Mouse (Mus musculus) limb, embryonic 14.5 days (tissue): ENCODE results near the gene Ptges2. TPM values are rescaled to one million over a fixed set of nuclear protein-coding genes. Genes with fewer than 3 reads are reported as not detected.

Experiments
- ATAC-seq: fragments of 200-750 bp; cut with Nextera tagmentation; 2 replicates; pipeline ENCODE4 v1.8.0; 2017; ENCODE audit warnings: low read depth, moderate number of reproducible peaks, moderate TSS enrichment; ENCODE audit not compliant: low FRiP score
- DNase-seq: peaks from one replicate; pipeline ENCODE4 v3.0.0-alpha.2; 2015; ENCODE audit warnings: low spot score
- H3K27ac ChIP-seq: fragments of 300-500 bp; sonication (generic); replicated peaks from 2 replicates; pipeline ENCODE4 v1.5.1; 2014; ENCODE audit warnings: low read depth, mild to moderate bottlenecking, low read length, moderate library complexity, mixed read lengths
- H3K27me3 ChIP-seq: fragments of 300-500 bp; sonication (generic); 2 replicates; pipeline ENCODE4 v1.6.1; 2014; ENCODE audit warnings: low read length, mixed read lengths; ENCODE audit not compliant: control insufficient read depth, insufficient read depth
- H3K36me3 ChIP-seq: fragments of 300-500 bp; sonication (generic); 2 replicates; pipeline ENCODE4 v1.6.1; 2014; ENCODE audit warnings: mild to moderate bottlenecking, low read length, moderate library complexity, mixed read lengths; ENCODE audit not compliant: control insufficient read depth, insufficient read depth
- H3K4me1 ChIP-seq: fragments of 300-500 bp; sonication (generic); 2 replicates; pipeline ENCODE4 v1.6.1; 2014; ENCODE audit warnings: antibody characterized with exemption, low read length, mixed read lengths; ENCODE audit not compliant: control insufficient read depth, insufficient read depth
- H3K4me2 ChIP-seq: fragments of 300-500 bp; sonication (generic); replicated peaks from 2 replicates; pipeline ENCODE4 v1.6.1; 2014; ENCODE audit warnings: low read depth, mild to moderate bottlenecking, low read length, moderate library complexity; ENCODE audit not compliant: severe bottlenecking
- H3K4me3 ChIP-seq: fragments of 300-500 bp; sonication (generic); replicated peaks from 2 replicates; pipeline ENCODE4 v1.5.1; 2014; ENCODE audit warnings: low read length
- H3K9ac ChIP-seq: fragments of 300-500 bp; sonication (generic); 2 replicates; pipeline ENCODE4 v1.6.1; 2014; ENCODE audit warnings: mild to moderate bottlenecking, low read depth, low read length, moderate library complexity; ENCODE audit not compliant: severe bottlenecking
- H3K9me3 ChIP-seq: fragments of 300-500 bp; sonication (generic); 2 replicates; pipeline ENCODE4 v1.6.1; 2016; ENCODE audit warnings: low read length; ENCODE audit not compliant: control insufficient read depth
- POLR2A ChIP-seq: fragments of 200-500 bp; IDR thresholded peaks from 2 replicates; pipeline ENCODE4 v1.8.0; 2012; ENCODE audit warnings: inconsistent platforms, mild to moderate bottlenecking, moderate library complexity, borderline replicate concordance; ENCODE audit not compliant: insufficient read depth, insufficient read length; ENCODE audit errors: extremely low read depth
- WGBS: fragments of 180-500 bp; shearing (Covaris S2); extraction: QIAGEN DNeasy Blood & Tissue Kit; methylation state at CpG from one replicate; pipeline ENCODE4 v1.1.7; 2014; 5-methylcytosine and 5-hydroxymethylcytosine counted together
- polyA plus RNA-seq, 2 experiments: library from polyadenylated mRNA; depleted of rRNA in 1 of 2; stranded (reverse) in 1 of 2; unstranded in 1 of 2; fragments of >200 nt; fragmentation: Nextera tagmentation in 1 of 2; extraction: Ambion mirVana in 1 of 2; gene quantifications; 2 replicates each; pipeline versions ENCODE4 v1.2.1 to v1.2.3; 2012 to 2014

Ptges2 gene
- polyA plus RNA-seq, 2 experiments: 26.5 to 29.3 TPM

- no peak for DNase-seq
- Histone ChIP-seq H3K9me3 (no peaks in the 10 kb centered on the region), H3K4me2 (no peak overlapping the region), H3K27me3 (no peaks in the 10 kb centered on the region), H3K36me3 (peaks cover 22% of the 10 kb centered on the region), H3K27ac (no peak overlapping the region), H3K4me1 (peaks cover 7% of the 10 kb centered on the region), H3K4me3 (no peak overlapping the region), H3K9ac (no peak overlapping the region)
- TF ChIP-seq POLR2A: no peak
- 85% methylated on average over 2 of the region's 2 CpGs for WGBS
- ATAC-seq: no peak
These were observed 13.0 kb upstream of the Ptges2 start for GRCm38 (mm10) chr2:32382689-32383088.

DNA sequence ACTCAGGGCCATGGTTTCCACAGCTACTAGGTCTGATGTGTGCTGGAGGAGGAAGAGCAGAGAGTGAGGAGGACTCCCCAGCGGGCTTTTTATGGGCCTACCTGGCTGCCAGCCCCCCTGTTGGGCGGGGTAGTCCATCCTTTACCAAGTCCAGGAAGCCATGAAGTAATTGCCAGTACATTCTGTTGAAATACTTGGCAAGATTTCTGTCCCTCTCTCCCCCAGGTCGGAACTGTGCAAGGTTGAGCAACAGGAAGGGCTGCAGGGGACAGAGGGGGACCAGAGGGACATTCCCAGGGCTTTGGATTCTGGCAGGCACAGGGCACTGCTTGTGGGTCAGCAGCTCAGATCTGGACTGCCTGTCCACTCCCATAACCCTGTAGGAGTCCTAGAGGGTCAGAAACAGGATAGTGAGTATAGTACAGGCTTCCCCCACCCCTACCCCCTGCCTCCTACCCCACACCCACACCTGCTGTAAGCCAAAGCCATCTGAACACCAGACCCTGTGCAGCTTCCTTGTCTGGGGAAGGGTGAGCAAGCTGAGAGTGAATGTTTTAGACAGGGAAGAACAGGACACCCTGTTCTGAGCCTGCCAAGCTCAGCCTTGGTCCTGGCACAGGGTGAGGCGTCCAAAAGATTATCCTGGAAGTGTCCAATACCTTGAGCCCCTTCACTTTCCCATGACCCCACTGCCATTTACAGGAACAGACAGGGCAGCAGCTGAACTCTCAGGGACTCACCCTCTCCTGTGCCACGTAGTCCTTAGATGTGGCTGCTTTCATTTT is 7.8 kb upstream of the Ptges2 start, which contains the start of gene Lcn2:
TSS of gene Lcn2 (minus strand) at position 547 of the 785 bp plus-strand sequence.
- H3K4me2 ChIP-seq: no peak within 1 kb of the TSS

GRCm38 (mm10) chr2:32389157-32389556 is 6.5 kb upstream of the Ptges2 start:
- ATAC-seq (no peak), DNase-seq (no peak)
- Histone ChIP-seq H3K9ac (no peak overlapping the region), H3K4me3 (no peak overlapping the region), H3K27me3 (no peaks in the 10 kb centered on the region), H3K36me3 (no peaks in the 10 kb centered on the region), H3K4me2 (no peak overlapping the region), H3K27ac (no peak overlapping the region), H3K9me3 (no peaks in the 10 kb centered on the region), H3K4me1 (no peaks in the 10 kb centered on the region)
- WGBS: 79% methylated on average over 2 of the region's 2 CpGs
- no peak for TF ChIP-seq POLR2A

More for the DNA sequence above, 7.8 kb upstream of the Ptges2 start, which contains the start of gene Lcn2:
- H3K9ac ChIP-seq: peak within 1 kb of the TSS; percentile 38
- TF ChIP-seq POLR2A: no peak
- ATAC-seq: no peak
- H3K4me1 ChIP-seq: no peaks in the 10 kb centered on the region
- H3K9me3 ChIP-seq: no peaks in the 10 kb centered on the region
- no peaks in the 10 kb centered on the region for H3K36me3 ChIP-seq
- H3K4me3 ChIP-seq: no peak within 1 kb of the TSS
- 57% methylated on average over 5 of the region's 5 CpGs for WGBS
- no peak within 1 kb of the TSS for H3K27ac ChIP-seq
- no peak for DNase-seq
- H3K27me3 ChIP-seq: no peaks in the 10 kb centered on the region

- no peak for TF ChIP-seq POLR2A
- Histone ChIP-seq H3K27me3 (no peaks in the 10 kb centered on the region), H3K27ac (no peak overlapping the region), H3K9me3 (no peaks in the 10 kb centered on the region), H3K36me3 (no peaks in the 10 kb centered on the region), H3K4me3 (no peak overlapping the region), H3K9ac (no peak overlapping the region), H3K4me2 (no peak overlapping the region), H3K4me1 (no peaks in the 10 kb centered on the region)
- no peak for ATAC-seq
- 61% methylated on average over 8 of the region's 8 CpGs for WGBS
- no peak for DNase-seq
These were observed 4.8 kb upstream of the Ptges2 start for GRCm38 (mm10) chr2:32390871-32391270.

- H3K9me3 ChIP-seq: no peaks in the 10 kb centered on the region
- no peak overlapping the region for H3K9ac ChIP-seq
- DNase-seq (no peak), ATAC-seq (no peak)
- H3K27ac ChIP-seq: no peak overlapping the region
- no peak overlapping the region for H3K4me3 ChIP-seq
- no peak for TF ChIP-seq POLR2A
- H3K27me3 ChIP-seq: no peaks in the 10 kb centered on the region
- H3K4me1 ChIP-seq: peaks cover 3% of the 10 kb centered on the region
- no peaks in the 10 kb centered on the region for H3K36me3 ChIP-seq
- H3K4me2 ChIP-seq: no peak overlapping the region
- 72% methylated on average over 5 of the region's 5 CpGs for WGBS
These were observed 3.6 kb upstream of the Ptges2 start for GRCm38 (mm10) chr2:32392063-32392462.
